Mouse (Mus musculus) hindbrain, embryonic 15.5 days (tissue): Measurements from ENCODE around the gene Gm21983. TPM values are rescaled to one million over a fixed set of nuclear protein-coding genes. Genes with fewer than 3 reads are reported as not detected.

Experiments
- ATAC-seq: fragments of 200-750 bp; cut with Nextera tagmentation; 2 replicates; pipeline ENCODE4 v1.8.0; 2017; ENCODE audit warnings: low read depth, moderate number of reproducible peaks, moderate TSS enrichment; ENCODE audit not compliant: low FRiP score
- H3K27ac ChIP-seq: fragments of 300-500 bp; sonication (generic); replicated peaks from 2 replicates; pipeline ENCODE4 v1.5.1; 2015; ENCODE audit warnings: mild to moderate bottlenecking, inconsistent platforms
- H3K27me3 ChIP-seq: fragments of 300-500 bp; sonication (generic); 2 replicates; pipeline ENCODE4 v1.6.1; 2015; ENCODE audit warnings: control low read depth, inconsistent platforms
- H3K36me3 ChIP-seq: fragments of 300-500 bp; sonication (generic); 2 replicates; pipeline ENCODE4 v1.6.1; 2015; ENCODE audit warnings: control low read depth, inconsistent platforms
- H3K4me1 ChIP-seq: fragments of 300-500 bp; sonication (generic); replicated peaks from 2 replicates; pipeline ENCODE4 v1.6.1; 2015; ENCODE audit warnings: control low read depth, inconsistent platforms
- H3K4me2 ChIP-seq: fragments of 300-500 bp; sonication (generic); 2 replicates; pipeline ENCODE4 v1.6.1; 2015; ENCODE audit warnings: moderate library complexity, mild to moderate bottlenecking, inconsistent platforms
- H3K4me3 ChIP-seq: fragments of 300-500 bp; sonication (generic); 2 replicates; pipeline ENCODE4 v1.5.1; 2015; ENCODE audit warnings: mild to moderate bottlenecking, inconsistent platforms
- H3K9ac ChIP-seq: fragments of 300-500 bp; sonication (generic); 2 replicates; pipeline ENCODE4 v1.6.1; 2015; ENCODE audit warnings: inconsistent platforms
- H3K9me3 ChIP-seq: fragments of 300-500 bp; sonication (generic); 2 replicates; pipeline ENCODE4 v1.6.1; 2016; ENCODE audit warnings: control low read depth, inconsistent platforms
- microRNA counts: library from miRNA; unstranded; fragments of <30 nt; microRNA quantifications from one replicate; lab custom pipeline; 2016
- microRNA-seq: library from miRNA; unstranded; fragments of <30 nt; microRNA quantifications from one replicate; pipeline ENCODE4, GENCODE M21; 2016
- polyA plus RNA-seq: library from polyadenylated mRNA; unstranded; fragments of >200 nt; fragmentation: Nextera tagmentation; extraction: Ambion mirVana; gene quantifications from 2 replicates; pipeline ENCODE4 v1.2.1, GENCODE M21; 2015

Gene Gm21983
- polyA plus RNA-seq, 1 experiment from 2014 or later: 0.39 TPM

GRCm38 (mm10) chr7:27119676-27120075 is 61.2 kb downstream of the Gm21983 start, which contains the start of gene Cyp2f2:
TSS of gene Cyp2f2 (plus strand) at chr7:27119909.
- H3K9me3 ChIP-seq: no peaks in the 10 kb centered on the region
- no peaks in the 10 kb centered on the region for H3K36me3 ChIP-seq
- H3K9ac ChIP-seq: no peak within 1 kb of the TSS
- no peak for ATAC-seq
- H3K27ac ChIP-seq: no peak within 1 kb of the TSS
- no peaks in the 10 kb centered on the region for H3K27me3 ChIP-seq
- H3K4me1 ChIP-seq: no peaks in the 10 kb centered on the region
- no peak within 1 kb of the TSS for H3K4me3 ChIP-seq
- H3K4me2 ChIP-seq: no peak within 1 kb of the TSS

MicroRNA genes within 50 kb of the gene (microRNA counts, 519-probe panel; counts per million panel counts)
- not detected for microRNA mmu-miR-1191 (lab: Ali Mortazavi, UCI)

Small RNA genes lying within 50 kb of the gene (microRNA-seq; reads per million reads assigned to microRNA genes)
- 1.5 reads per million for gene Mir1191
- gene Mir3101: 0.65 reads per million

Other genes starting within 250 kb of the Gm21983 start
- not detected in 2 replicates for gene Cyp2a22, start 241.7 kb downstream of the Gm21983 start, polyA plus RNA-seq
- gene Cyp2a12, start 152.0 kb downstream of the Gm21983 start, polyA plus RNA-seq: not detected in 2 replicates
- gene Cyp2f2, start 61.2 kb downstream of the Gm21983 start, polyA plus RNA-seq: not detected in 2 replicates
- gene Cyp2t4, start 27.4 kb downstream of the Gm21983 start, polyA plus RNA-seq: 0.14 and 0.29 TPM in 2 replicates
- 96.4 and 107 TPM in 2 replicates for gene Egln2, start 14.3 kb downstream of the Gm21983 start, polyA plus RNA-seq
- gene Rab4b, start 2.2 kb downstream of the Gm21983 start, polyA plus RNA-seq: 102 and 111 TPM in 2 replicates
- 23.9 and 26.6 TPM in 2 replicates for gene Mia, start 71 bp upstream of the Gm21983 start, polyA plus RNA-seq
- gene BC024978, start 14.7 kb upstream of the Gm21983 start, polyA plus RNA-seq: 3.8 and 4.0 TPM in 2 replicates
- 192 and 194 TPM in 2 replicates for gene Snrpa, start 15.2 kb upstream of the Gm21983 start, polyA plus RNA-seq
- 7.5 and 8.2 TPM in 2 replicates for gene Itpkc, start 47.6 kb upstream of the Gm21983 start, polyA plus RNA-seq
- 20.6 and 23.2 TPM in 2 replicates for gene Coq8b, start 51.9 kb upstream of the Gm21983 start, polyA plus RNA-seq
- 57.8 and 67.5 TPM in 2 replicates for gene Numbl, start 77.3 kb upstream of the Gm21983 start, polyA plus RNA-seq
- gene Ltbp4, start 156.6 kb upstream of the Gm21983 start, polyA plus RNA-seq: 12.9 and 13.9 TPM in 2 replicates
- 42.8 and 46.6 TPM in 2 replicates for gene Shkbp1, start 174.9 kb upstream of the Gm21983 start, polyA plus RNA-seq
- not detected in 2 replicates for gene Gm20479, start 176.3 kb upstream of the Gm21983 start, polyA plus RNA-seq